Comparison of ENCODE assay signal across 8 mouse cellular contexts in the genomic region with DNA sequence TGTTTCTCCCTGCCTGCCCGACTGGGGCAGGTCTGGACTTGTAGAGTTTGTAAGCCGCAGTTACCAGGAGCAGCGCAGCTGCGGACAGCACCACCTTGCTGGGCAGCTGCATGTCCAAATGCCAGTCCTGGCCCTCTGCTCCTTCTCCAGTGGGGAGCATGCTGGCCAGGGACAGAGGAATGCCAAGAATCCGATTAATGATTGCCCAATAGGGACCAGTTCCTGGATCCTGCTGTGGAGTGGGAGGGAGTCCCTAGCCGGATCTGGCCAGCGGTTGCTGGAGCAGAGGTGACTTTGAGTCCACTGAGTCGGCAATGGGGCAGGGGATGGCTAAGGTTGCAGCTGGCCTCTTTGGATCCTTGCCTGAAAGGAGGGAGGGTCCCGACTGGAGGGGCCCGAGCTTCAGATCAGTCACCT. TPM values are rescaled to one million over a fixed set of nuclear protein-coding genes. Genes with fewer than 3 reads are reported as not detected.
DNase-seq lines count a peak whose midpoint lies in the region; ATAC-seq and TF ChIP-seq lines count a peak whose summit lies in the region.

No protein-coding gene starts in this region.

- 25% methylated on average over 10 of the region's 10 CpGs for WGBS in midbrain, postnatal 0 days
- WGBS in midbrain, embryonic 14.5 days = 17% methylated on average over 10 of the region's 10 CpGs
- WGBS in hindbrain, embryonic 15.5 days = 22% methylated on average over 10 of the region's 10 CpGs
- WGBS in liver, embryonic 11.5 days = 25% methylated on average over 10 of the region's 10 CpGs
- WGBS in stomach, postnatal 0 days = 14% methylated on average over 10 of the region's 10 CpGs

- H3K9me3 ChIP-seq in midbrain, postnatal 0 days (ENCODE audit: low read length) = no peaks in the 10 kb centered on the region
- no peaks in the 10 kb centered on the region for H3K9me3 ChIP-seq in midbrain, embryonic 14.5 days (ENCODE audit: control insufficient read depth, low read length)
- H3K9me3 ChIP-seq in hindbrain, embryonic 15.5 days = no peaks in the 10 kb centered on the region
- H3K9me3 ChIP-seq in liver, embryonic 11.5 days (ENCODE audit: control insufficient read depth, low read length) = no peaks in the 10 kb centered on the region
- H3K9me3 ChIP-seq in stomach, postnatal 0 days (ENCODE audit: control insufficient read depth, low read length) = no peaks in the 10 kb centered on the region

- no peak overlapping the region for H3K4me3 ChIP-seq in midbrain, postnatal 0 days (ENCODE audit: low read depth, low read length)
- H3K4me3 ChIP-seq in midbrain, embryonic 14.5 days (replicated peaks; ENCODE audit: low read depth, low read length) = no peak overlapping the region
- H3K4me3 ChIP-seq in hindbrain, embryonic 15.5 days = no peak overlapping the region
- H3K4me3 ChIP-seq in liver, embryonic 11.5 days (ENCODE audit: low read depth, low read length) = no peak overlapping the region
- no peak overlapping the region for H3K4me3 ChIP-seq in stomach, postnatal 0 days (ENCODE audit: low read depth, low read length)

- peak; percentile 6 for DNase-seq in midbrain, postnatal 0 days (ENCODE audit: low spot score)
- DNase-seq in midbrain, embryonic 14.5 days = no peak
- peak; percentile 45 for DNase-seq in embryo, embryonic 9.5 days (ENCODE audit: extremely low spot score)
- DNase-seq in liver, embryonic 11.5 days (ENCODE audit: low spot score) = peak; percentile 36
- DNase-seq in stomach, postnatal 0 days (ENCODE audit: low spot score) = peak; percentile 77
- no peak for DNase-seq in right cerebral cortex, postnatal 4 days
- no peak for DNase-seq in layer of hippocampus, adult 9-10 months (ENCODE audit: low spot score)

- no peak for TF ChIP-seq CTCF in midbrain, postnatal 0 days (IDR thresholded peaks at IDR 0.05)
- TF ChIP-seq CTCF in stomach, postnatal 0 days (IDR thresholded peaks at IDR 0.05; ENCODE audit: low read depth) = no peak

- no peak for TF ChIP-seq EP300 in stomach, postnatal 0 days (optimal IDR thresholded peaks at IDR 0.05)

- H3K4me2 ChIP-seq in midbrain, postnatal 0 days (ENCODE audit: low read depth, low read length, poor library complexity, severe bottlenecking) = no peak overlapping the region
- no peak overlapping the region for H3K4me2 ChIP-seq in midbrain, embryonic 14.5 days (ENCODE audit: low read length)
- H3K4me2 ChIP-seq in hindbrain, embryonic 15.5 days = no peak overlapping the region
- H3K4me2 ChIP-seq in liver, embryonic 11.5 days = no peak overlapping the region
- peak overlapping the region; percentile 36; the same call in 1 of the 2 replicates for H3K4me2 ChIP-seq in stomach, postnatal 0 days (replicated peaks; ENCODE audit: low read depth)

- H3K36me3 ChIP-seq in midbrain, postnatal 0 days (ENCODE audit: insufficient read depth, low read length) = no peaks in the 10 kb centered on the region
- H3K36me3 ChIP-seq in midbrain, embryonic 14.5 days (ENCODE audit: control insufficient read depth, insufficient read depth, low read length) = no peaks in the 10 kb centered on the region
- H3K36me3 ChIP-seq in hindbrain, embryonic 15.5 days = no peaks in the 10 kb centered on the region
- H3K36me3 ChIP-seq in liver, embryonic 11.5 days (ENCODE audit: control insufficient read depth, insufficient read depth, low read length) = no peaks in the 10 kb centered on the region
- H3K36me3 ChIP-seq in stomach, postnatal 0 days (ENCODE audit: control insufficient read depth, insufficient read depth, low read length) = no peaks in the 10 kb centered on the region

- H3K9ac ChIP-seq in midbrain, postnatal 0 days (replicated peaks; ENCODE audit: low read length, poor library complexity, severe bottlenecking) = no peak overlapping the region
- no peak overlapping the region for H3K9ac ChIP-seq in midbrain, embryonic 14.5 days (replicated peaks; ENCODE audit: low read length)
- H3K9ac ChIP-seq in hindbrain, embryonic 15.5 days = no peak overlapping the region
- no peak overlapping the region for H3K9ac ChIP-seq in liver, embryonic 11.5 days (ENCODE audit: low read depth, low read length)
- peak overlapping the region; percentile 47; the same call in 1 of the 2 replicates for H3K9ac ChIP-seq in stomach, postnatal 0 days (ENCODE audit: low read length)

- ATAC-seq in midbrain, postnatal 0 days (ENCODE audit: low FRiP score) = no peak
- ATAC-seq in midbrain, embryonic 14.5 days (ENCODE audit: low FRiP score, low TSS enrichment) = no peak
- peak; percentile 28; the same call in 1 of the 2 replicates for ATAC-seq in hindbrain, embryonic 15.5 days (ENCODE audit: low FRiP score, low read depth)
- 0 out of 2 replicates have a peak, but pooled peaks have one; percentile 20 for ATAC-seq in liver, embryonic 11.5 days (replicated peaks; ENCODE audit: low FRiP score)
- peak; percentile 93 for ATAC-seq in stomach, postnatal 0 days (ENCODE audit: low FRiP score, low TSS enrichment)

- H3K27ac ChIP-seq in midbrain, postnatal 0 days (ENCODE audit: low read depth, low read length) = no peak overlapping the region; the same call in 1 of the 2 replicates
- no peak overlapping the region for H3K27ac ChIP-seq in midbrain, embryonic 14.5 days (replicated peaks; ENCODE audit: low read depth, low read length)
- H3K27ac ChIP-seq in hindbrain, embryonic 15.5 days (replicated peaks) = peak overlapping the region; percentile 54; the same call in 1 of the 2 replicates
- H3K27ac ChIP-seq in liver, embryonic 11.5 days (ENCODE audit: low read depth, low read length) = peak overlapping the region; percentile 43; the same call in 1 of the 2 replicates
- H3K27ac ChIP-seq in stomach, postnatal 0 days (replicated peaks) = peak overlapping the region; percentile 77

- H3K27me3 ChIP-seq in midbrain, postnatal 0 days (ENCODE audit: insufficient read depth, low read length) = no peaks in the 10 kb centered on the region
- H3K27me3 ChIP-seq in midbrain, embryonic 14.5 days (ENCODE audit: control insufficient read depth, insufficient read depth, low read length) = no peaks in the 10 kb centered on the region
- no peaks in the 10 kb centered on the region for H3K27me3 ChIP-seq in hindbrain, embryonic 15.5 days
- no peaks in the 10 kb centered on the region for H3K27me3 ChIP-seq in liver, embryonic 11.5 days (replicated peaks; ENCODE audit: control insufficient read depth, insufficient read depth, low read length)
- no peaks in the 10 kb centered on the region for H3K27me3 ChIP-seq in stomach, postnatal 0 days (ENCODE audit: control insufficient read depth, insufficient read depth, low read length)

- H3K4me1 ChIP-seq in midbrain, postnatal 0 days (ENCODE audit: insufficient read depth, low read length) = no peaks in the 10 kb centered on the region
- H3K4me1 ChIP-seq in midbrain, embryonic 14.5 days (ENCODE audit: control insufficient read depth, insufficient read depth, low read length) = 0 out of 2 replicates have a peak, but pooled peaks cover 3% of the 10 kb centered on the region
- peaks cover 18% of the 10 kb centered on the region for H3K4me1 ChIP-seq in hindbrain, embryonic 15.5 days (replicated peaks)
- 0 out of 2 replicates have a peak, but pooled peaks cover 2% of the 10 kb centered on the region for H3K4me1 ChIP-seq in liver, embryonic 11.5 days (replicated peaks; ENCODE audit: control insufficient read depth, insufficient read depth, low read length)
- H3K4me1 ChIP-seq in stomach, postnatal 0 days (replicated peaks; ENCODE audit: control insufficient read depth, insufficient read depth) = no peaks in the 10 kb centered on the region

RNA-seq across cellular contexts. Expression of gene Klhdc7a, which starts 0.3 kb away (rescaled TPM):
- total RNA-seq in midbrain, postnatal 0 days (2014; rRNA removed) = 1.1 and 1.4 TPM in 2 replicates
- 0.25 and 0.36 TPM in 2 replicates for polyA plus RNA-seq in midbrain, postnatal 0 days (2015; fragmentation: Nextera tagmentation; extraction: Ambion mirVana)
- polyA plus RNA-seq in midbrain, embryonic 14.5 days (2014; fragmentation: Nextera tagmentation; extraction: Ambion mirVana) = 0.32 TPM in 1 of 2 replicates, not detected in the other
- 0.56 and 0.73 TPM in 2 replicates for polyA plus RNA-seq in hindbrain, embryonic 15.5 days (2015; fragmentation: Nextera tagmentation; extraction: Ambion mirVana)
- polyA plus RNA-seq in liver, embryonic 11.5 days (2014; fragmentation: Nextera tagmentation; extraction: Ambion mirVana) = 0.03 TPM in 1 of 2 replicates, not detected in the other
- 1.6 and 1.7 TPM in 2 replicates for polyA plus RNA-seq in stomach, postnatal 0 days (2015; fragmentation: Nextera tagmentation; extraction: Ambion mirVana)

Comparison
In these comparisons a context has a peak if more than half of its experiments do, and no peak if none do; other contexts are left out.
1. DNase-seq: peak in midbrain, postnatal 0 days (single experiment), embryo, embryonic 9.5 days (single experiment), liver, embryonic 11.5 days (single experiment) and stomach, postnatal 0 days (single experiment); none in midbrain, embryonic 14.5 days (single experiment), right cerebral cortex, postnatal 4 days (single experiment) and layer of hippocampus, adult 9-10 months (single experiment).
2. ATAC-seq: peak in hindbrain, embryonic 15.5 days (single experiment), liver, embryonic 11.5 days (single experiment) and stomach, postnatal 0 days (single experiment); none in midbrain, postnatal 0 days (single experiment) and midbrain, embryonic 14.5 days (single experiment).
3. H3K27ac ChIP-seq: peak in hindbrain, embryonic 15.5 days (single experiment), liver, embryonic 11.5 days (single experiment) and stomach, postnatal 0 days (single experiment); none in midbrain, postnatal 0 days (single experiment) and midbrain, embryonic 14.5 days (single experiment).